Mouse (Mus musculus): ENCODE measurements at regions not wholly inside any gene's neighbourhood (a gene's known extent, or its start where the extent isn't known, plus 50 kb on each side); places are given as distances from the start of the nearest gene placed in this dataset.
A peak's percentile ranks its signal among the peaks of the same experiment; 100 is the strongest.

DNA sequence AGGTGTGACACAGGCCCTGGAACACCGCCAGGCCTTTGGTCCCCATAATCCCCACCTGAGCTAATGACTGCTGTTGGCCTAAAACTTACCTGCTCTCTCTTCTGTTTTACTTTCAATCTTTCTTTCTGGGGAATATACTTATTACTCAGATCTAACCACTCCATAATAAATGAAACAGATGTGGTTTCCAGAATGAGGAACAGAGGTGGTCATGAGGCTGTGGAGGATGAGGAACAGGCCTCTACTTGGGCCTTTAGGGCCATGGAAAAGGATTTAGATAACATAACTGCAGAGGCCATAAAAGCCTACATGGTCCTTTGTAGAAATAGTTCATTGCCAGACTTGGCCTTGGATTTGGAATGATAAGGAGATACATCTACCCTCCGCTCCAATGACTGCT lies 74.1 kb downstream of the B3gnt5 start:
- no peak for DNase-seq (ENCODE audit: low spot score in 2 of 2)

DNA sequence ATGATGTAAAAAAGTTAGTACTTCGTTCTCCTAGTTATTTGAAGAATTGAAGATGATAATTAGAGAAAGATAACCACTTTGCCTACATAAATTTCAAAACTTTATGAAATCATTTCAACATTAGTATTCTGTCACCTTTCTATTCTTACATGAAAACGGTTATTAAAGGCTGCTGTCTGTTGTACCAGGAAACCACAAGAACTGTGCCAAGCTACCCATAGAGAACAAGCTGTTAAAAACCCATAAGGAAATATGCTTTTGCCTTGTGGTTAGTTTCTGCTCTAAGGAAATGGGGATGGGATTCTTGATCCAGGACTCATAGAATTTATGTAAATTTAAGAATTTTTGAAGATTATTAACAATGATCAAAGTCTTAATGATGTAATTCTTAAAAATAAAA lies 74.7 kb downstream of the B3gnt5 start:
- no peak for DNase-seq (ENCODE audit: low spot score in 2 of 2)

DNA sequence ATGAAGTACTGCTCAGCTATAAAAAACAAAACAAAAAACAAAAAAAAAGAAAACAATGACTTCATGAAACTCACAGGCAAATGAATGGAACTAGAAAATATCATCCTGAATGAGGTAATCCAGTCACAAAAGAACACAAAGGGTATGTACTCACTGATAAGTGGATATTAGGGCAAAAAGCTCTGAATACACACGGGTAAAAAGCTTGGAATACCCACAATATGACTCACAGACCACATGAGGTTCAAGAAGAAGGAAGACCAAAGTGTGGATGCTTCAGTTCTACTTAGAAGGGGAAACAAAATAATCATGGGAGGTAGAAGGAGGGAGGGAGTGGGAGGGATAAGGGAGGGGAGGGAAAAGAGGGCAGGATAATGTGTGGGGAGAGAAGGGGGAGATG lies 79.8 kb downstream of the B3gnt5 start:
- no peak for DNase-seq (ENCODE audit: low spot score in 2 of 2)

DNA sequence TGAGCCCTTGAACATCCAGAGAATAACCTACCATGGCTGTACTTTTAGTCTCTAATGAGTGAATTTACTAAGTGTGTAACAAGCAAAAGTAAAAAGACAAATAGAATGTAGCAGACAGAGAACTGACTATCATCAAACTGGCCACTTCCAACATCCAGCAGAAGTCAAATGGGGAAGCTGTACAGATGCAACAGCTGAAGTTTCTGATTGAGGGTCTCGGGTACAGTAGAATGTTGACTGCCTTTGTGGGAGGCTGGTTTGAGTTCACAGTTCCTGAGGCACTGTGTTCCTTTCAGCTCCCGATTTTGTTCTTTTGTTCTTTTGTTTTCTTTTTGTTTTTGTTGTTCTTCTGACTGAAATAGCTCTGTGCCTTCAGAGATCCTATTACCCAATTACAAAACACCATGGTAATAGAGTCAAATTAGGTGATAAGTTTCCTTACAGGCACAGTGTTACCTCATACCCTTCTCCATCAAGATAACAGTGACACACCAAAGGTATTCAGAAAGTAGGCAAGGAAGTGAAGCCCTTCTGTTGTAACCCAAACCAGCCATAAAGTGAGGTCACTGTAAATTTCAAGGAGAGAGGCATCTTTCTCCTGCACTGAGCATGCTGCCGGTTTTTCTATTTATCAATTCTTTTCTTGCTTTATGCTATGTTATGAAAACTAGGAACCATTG lies 82.5 kb downstream of the B3gnt5 start:
- DNase-seq (ENCODE audit: low spot score in 2 of 2) = no peak

DNA sequence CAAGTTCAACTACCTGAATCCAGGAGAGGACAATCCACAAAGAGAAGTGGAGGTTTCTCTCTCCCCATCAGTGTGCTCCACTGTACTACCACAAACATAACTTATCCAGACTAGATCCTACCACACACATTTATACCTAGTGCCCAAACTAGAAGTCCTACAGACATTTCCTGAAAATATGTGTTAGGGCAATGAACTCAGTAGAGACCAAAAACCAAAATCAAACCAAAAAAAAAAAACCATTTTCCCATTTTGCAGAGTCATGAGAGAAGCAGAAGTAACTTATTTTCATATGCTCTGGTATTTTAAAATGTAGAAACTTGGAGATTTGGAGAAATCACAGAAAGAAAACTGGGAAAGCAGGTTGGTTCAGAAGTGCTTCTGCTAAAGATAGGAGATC lies 83.7 kb downstream of the B3gnt5 start:
- no peak for DNase-seq (ENCODE audit: low spot score in 2 of 2)

DNA sequence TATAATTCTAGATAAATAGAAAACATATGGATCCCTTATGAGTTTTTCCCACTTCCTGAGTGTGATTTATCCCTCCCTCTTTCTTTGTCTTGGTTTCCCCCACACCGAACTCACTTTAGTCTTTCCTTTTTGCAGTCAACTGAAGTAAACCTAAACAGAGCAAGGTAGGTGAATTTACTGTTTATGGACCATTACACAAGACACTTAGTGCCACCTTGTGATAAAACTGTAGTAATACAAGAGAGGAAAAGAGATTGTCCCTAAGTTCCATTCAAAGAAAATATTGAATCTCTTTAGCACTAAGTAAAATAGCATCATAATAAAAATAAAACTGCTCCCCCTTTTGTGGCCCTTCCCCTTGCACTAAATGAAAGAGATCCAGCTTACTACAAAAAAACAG lies 88.4 kb downstream of the B3gnt5 start:
- DNase-seq (ENCODE audit: low spot score in 2 of 2) = no peak

DNA sequence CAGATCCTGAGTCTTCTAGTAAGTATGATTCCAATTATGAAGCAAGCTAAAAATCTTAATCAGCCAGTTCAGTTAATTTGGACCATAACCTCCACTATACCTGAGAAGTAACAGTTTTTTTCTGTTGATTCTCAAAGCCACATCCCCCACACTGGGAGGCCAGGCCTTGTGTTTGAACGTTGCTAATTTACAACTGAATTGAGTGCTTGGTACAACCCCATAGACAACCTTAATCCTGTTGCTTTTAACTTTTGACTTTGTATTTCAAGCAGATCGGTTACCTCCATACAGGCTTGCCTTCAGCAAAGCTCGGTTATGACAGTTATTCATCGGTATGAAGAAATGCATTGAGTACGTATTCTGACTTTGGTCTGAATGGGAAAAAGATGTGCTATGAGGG lies 105.3 kb downstream of the B3gnt5 start:
- no peak for DNase-seq (ENCODE audit: low spot score in 2 of 2)

DNA sequence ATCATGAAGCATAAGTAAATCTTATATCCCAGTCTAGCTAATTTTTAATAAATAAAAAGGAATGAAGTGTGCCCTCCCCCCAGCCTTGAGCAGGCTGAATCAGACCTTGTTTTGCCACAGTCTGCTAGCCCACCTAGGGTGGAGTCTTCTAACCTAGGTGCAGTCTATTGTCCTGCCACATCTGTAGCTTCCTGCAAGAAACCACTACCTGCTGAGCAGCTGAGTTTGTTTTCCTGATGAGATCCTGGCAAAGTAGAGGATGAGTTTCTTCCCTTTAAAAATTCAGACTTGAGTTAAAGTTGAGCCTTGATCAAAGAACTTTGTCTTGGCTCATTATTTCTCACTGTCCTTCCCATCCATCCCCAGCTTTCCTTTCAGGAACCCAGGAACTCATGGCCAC lies 105.9 kb downstream of the B3gnt5 start:
- no peak for DNase-seq (ENCODE audit: low spot score in 2 of 2)

DNA sequence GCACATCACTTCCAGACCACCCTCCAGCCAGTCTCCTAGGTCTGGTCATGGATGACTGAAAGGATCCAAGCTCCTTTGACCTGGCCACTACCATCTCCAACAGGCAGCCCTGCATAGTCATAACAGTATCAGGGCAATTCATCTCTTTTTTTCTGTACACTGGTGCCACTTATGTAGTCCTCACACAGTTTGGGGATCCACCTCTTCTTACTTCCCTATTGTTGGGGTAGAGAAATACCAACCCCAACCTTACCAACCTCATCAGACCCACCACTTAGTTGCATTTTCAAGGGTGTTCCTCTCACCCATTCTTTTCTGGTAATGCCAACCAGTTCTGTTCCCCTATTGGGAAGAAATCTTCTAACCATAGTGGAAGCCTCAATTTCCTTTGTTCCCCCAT lies 109.4 kb downstream of the B3gnt5 start:
- DNase-seq (ENCODE audit: low spot score in 2 of 2) = no peak

DNA sequence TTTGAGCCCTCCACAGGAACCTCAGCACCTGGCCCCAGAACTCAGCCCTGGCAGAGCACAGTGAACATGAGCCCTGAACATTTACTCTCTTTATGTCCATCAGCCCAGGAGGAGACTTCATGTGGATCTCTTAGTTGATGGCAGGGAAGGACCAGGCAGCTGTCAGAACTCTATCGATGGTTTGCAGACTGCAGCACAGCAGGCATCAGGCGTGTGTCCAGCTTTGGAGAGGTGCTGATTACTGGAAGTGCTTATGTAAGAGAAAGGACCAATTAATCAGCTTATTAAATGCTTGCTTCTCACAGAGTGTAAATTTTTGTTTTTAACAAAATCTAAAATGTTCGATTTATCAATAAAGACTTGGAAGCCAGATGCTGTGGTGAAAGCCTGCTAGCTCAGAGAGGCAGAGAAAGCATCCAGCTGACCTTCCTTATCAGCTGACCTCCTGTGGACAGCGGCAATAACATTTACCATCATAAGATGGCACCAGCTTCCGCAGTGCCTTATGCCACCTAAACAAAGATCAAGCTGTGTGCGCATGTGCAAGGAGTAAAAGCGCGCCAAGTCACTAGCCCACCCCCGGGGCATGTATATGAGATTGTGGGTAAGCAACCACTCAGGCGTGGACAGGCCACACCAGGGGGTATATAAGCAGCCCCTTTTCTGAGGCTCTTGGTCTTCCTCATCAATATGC lies 105.8 kb downstream of the Klhl6 start:
- DNase-seq (ENCODE audit: low spot score in 2 of 2) = no peak

DNA sequence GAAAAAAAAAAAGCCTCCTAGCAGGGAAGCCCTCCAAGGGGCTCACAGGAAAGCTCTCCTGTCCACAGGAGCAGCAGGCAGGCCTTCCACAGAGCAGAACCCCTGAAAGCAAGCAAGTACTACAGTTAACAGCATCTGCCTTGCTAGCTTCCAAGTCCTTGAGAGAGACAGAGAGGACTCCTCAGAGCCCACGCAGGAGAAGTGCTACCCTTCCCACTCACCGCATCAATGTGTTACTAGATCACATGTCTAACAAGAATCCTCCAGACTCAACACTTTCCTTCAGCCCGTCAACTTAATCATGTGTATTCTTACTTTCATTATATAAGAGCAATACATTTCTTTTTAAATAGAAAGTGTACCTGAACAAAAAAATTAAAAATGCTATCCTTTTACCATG lies 99.9 kb downstream of the Klhl6 start:
- no peak for DNase-seq (ENCODE audit: low spot score in 2 of 2)

DNA sequence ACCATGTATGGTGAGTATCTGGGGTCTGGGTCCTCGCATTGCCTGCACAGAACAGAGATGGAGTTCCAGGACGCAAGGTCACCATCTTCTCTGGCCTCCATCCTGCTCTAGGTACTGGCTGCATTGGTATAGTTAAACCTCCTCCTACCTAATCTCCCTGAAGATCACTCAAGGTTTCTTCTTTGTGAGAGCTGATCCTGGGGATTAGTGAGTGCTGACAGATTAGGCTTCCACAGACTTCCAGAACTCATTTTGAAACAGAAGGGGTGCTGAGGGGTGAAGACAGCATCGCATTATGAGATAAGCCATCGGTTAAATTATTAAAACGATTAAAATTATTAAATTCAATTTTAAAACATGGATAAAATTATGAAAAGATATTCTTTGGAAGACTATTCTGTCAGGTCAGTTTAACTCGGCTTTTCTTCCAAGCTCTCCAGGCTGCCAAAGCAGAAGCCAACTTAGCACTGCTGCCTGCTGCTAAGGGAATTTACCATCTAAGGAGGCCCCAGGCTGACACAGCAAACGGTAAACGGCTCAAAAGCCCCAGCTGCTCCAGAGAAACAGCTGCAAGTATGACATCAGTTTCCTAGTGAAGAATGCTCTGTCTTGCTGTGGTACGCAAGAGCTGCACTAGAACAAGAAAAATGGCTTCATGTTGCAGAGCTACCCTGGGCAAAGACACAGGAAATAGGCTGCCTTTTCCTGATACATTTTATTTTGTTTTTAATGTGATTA lies 98.9 kb downstream of the Klhl6 start:
- DNase-seq (ENCODE audit: low spot score in 2 of 2) = peak; percentile 4 to 10

DNA sequence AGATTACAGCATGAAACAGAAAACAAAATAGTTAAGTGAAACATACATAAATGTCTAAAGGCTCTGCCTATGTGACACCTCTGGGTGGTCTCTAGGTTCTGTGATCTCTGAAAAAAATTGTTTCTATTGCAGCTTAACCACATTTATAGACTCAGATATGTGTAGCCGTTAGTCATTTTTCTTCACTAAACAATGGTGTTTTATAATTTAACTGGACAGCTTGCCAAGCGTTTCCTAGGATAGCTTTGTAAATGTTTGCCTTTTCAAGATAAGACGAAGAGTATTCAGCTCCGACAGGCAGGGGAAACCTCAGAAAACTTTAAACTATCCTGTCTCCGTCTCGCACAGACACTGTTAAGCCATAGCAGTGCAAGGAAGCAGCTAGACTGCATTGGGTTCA lies 98.3 kb downstream of the Klhl6 start:
- DNase-seq (ENCODE audit: low spot score in 2 of 2) = no peak

DNA sequence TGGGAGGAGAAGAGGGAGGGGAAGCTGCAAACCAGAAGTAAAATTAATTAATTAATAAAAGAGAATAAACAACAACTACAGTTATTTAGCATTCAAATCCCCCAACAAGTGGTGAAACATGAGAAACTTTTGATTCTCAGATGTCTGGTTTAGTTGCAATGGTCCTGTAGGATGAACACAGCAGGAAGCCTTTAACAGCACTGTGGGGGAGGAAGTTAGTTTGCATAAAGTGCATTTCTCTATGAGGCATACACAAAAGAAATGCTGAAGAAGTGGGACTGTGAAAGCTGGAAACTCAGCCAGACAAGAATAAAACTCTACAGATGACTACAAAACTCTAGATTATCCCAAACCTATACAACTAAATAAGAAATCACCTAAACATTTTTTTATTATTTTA lies 96.2 kb downstream of the Klhl6 start:
- no peak for DNase-seq (ENCODE audit: low spot score in 2 of 2)

DNA sequence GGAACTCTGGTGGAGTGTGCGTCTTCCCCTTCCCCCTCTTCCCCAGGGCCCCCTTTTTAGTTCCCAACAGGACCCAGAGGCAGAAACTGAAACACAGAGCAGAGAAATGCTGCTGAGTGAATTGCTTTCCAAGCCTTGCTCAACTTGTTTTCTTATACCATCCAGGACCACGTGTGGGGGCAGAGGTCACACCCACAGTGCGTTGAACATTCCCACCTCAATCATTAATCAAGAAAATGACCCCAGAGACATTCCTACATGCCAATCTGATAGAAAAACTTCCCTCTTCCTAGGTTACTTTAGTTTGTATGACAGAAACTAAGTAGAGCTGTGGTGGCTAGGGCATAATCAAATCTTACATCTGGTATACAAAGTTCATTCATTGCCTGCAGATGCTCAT lies 93.3 kb downstream of the Klhl6 start:
- DNase-seq (ENCODE audit: low spot score in 2 of 2) = no peak

DNA sequence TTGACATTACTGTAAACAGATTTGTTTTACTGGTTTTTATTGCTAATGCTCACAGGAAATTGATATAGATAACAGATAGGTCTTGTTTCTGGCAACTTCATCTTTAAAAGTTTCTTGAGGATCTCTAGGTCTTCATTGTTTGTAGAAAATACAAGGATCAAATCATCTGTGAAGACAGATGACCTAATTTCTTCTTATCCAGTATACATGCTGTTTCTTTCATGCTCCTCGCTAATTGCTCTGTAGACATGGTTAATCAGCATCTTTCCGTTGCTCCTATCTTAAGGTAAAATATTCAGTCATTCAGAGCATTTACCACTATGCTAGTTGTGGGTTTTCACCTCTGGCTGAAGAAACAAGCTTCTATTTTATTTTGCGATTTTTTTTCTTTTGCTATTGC lies 91.4 kb downstream of the Klhl6 start:
- no peak for DNase-seq (ENCODE audit: low spot score in 2 of 2)

DNA sequence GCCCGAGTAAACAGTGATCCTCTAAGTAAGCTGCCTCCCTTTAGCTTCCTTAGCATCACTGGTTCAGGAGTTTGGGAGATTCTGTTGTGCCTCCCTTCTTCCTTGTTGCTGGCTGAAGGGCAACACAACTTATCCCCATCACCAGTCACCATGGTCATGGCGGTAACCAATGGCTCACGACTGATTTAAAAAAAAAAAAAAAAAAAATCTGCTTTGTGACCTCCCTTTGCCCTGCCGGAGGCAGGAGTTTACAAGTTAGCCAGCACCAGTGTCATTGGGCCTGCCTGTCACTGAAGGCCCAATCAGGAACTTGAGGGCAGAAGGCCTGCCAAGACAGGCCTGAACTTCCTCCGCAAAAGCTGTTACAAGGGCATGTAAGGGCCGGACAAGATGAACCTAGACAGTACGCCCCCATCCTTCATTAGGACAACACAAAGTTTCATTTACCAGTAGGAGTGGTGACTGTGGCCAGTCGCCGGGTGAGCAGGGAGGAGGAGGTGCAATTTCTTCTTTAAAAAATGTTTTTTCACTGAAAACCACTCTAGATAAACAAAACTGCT lies 88.3 kb downstream of the Klhl6 start:
- no peak for DNase-seq (ENCODE audit: low spot score in 2 of 2)

Small RNA genes in the stretch of these regions (microRNA-seq; reads per million reads assigned to microRNA genes)
- gene Gm27883 = 0 reads per million in 2 experiments
